Mouse (Mus musculus): ENCODE data around the gene Ttc23. TPM values are rescaled to one million over a fixed set of nuclear protein-coding genes. Genes with fewer than 3 reads are reported as not detected.

Gene Ttc23
- polyA plus RNA-seq, 2 experiments: 3.0 to 3.7 TPM

GRCm38 (mm10) chr7:67740796-67741195 lies 93.6 kb downstream of the Ttc23 start:
- Histone ChIP-seq H3K36me3 (replicated peaks; ENCODE audit: control insufficient read depth, insufficient read depth, low read depth) (no peaks in the 10 kb centered on the region), H3K9ac (replicated peaks) (no peak overlapping the region), H3K4me2 (ENCODE audit: low read depth) (no peak overlapping the region), H3K27ac (no peak overlapping the region), H3K4me1 (replicated peaks; ENCODE audit: control insufficient read depth in 2 of 2, insufficient read depth in 2 of 2, low read length in 1 of 2) (peaks cover 0 to 6% of the 10 kb centered on the region in 2 experiments; a peak in 2 of 4 replicates), H3K27me3 (ENCODE audit: control insufficient read depth, insufficient read depth, low read length) (no peaks in the 10 kb centered on the region), H3K4me3 (ENCODE audit: insufficient read depth in 1 of 2, low read depth in 2 of 2, low read length in 2 of 2) (no peak overlapping the region), H3K9me3 (ENCODE audit: control insufficient read depth, low read length) (no peaks in the 10 kb centered on the region)
- WGBS (ENCODE audit: insufficient replicate concordance): 72% methylated on average over 5 of the region's 5 CpGs
- ATAC-seq (ENCODE audit: insufficient read depth) (no peak), DNase-seq (ENCODE audit: low read depth in 3 of 3, low spot score in 3 of 3) (no peak)
- no peak for TF ChIP-seq EP300 (IDR thresholded peaks at IDR 0.05; ENCODE audit: low read depth)
- no peak for TF ChIP-seq CTCF (IDR thresholded peaks at IDR 0.05; ENCODE audit: low read depth)

DNA sequence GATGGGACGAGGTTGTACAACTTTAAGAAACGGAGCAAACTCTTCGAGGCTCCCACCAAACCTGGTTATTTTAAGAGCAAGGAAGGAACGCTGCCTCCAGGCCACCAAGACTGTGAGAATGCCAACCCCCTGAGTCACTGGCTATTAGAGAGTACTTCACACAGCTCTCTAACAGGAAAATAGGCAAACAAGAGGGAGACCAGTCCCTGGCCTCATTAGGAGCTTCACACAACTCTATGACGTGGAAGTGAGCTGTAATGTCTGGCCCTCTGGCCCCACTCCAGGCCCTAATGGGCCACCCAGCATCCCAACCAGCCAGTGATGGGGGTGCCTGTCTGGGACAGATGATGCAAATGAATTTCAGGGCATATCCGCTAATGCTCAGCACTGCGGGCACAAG lies 94.5 kb downstream of the Ttc23 start:
- no peak overlapping the region for H3K9ac ChIP-seq (replicated peaks)
- WGBS (ENCODE audit: insufficient replicate concordance): 59% methylated on average over 7 of the region's 7 CpGs
- no peak overlapping the region for H3K4me2 ChIP-seq (ENCODE audit: low read depth)
- H3K36me3 ChIP-seq (replicated peaks; ENCODE audit: control insufficient read depth, insufficient read depth, low read depth): no peaks in the 10 kb centered on the region
- no peak overlapping the region for H3K4me3 ChIP-seq (ENCODE audit: insufficient read depth in 1 of 2, low read depth in 2 of 2, low read length in 2 of 2)
- TF ChIP-seq CTCF (IDR thresholded peaks at IDR 0.05; ENCODE audit: low read depth): no peak
- no peak for TF ChIP-seq EP300 (IDR thresholded peaks at IDR 0.05; ENCODE audit: low read depth)
- H3K4me1 ChIP-seq (replicated peaks; ENCODE audit: control insufficient read depth in 2 of 2, insufficient read depth in 2 of 2, low read length in 1 of 2): peaks cover 0 to 6% of the 10 kb centered on the region in 2 experiments; a peak in 2 of 4 replicates
- no peaks in the 10 kb centered on the region for H3K9me3 ChIP-seq (ENCODE audit: control insufficient read depth, low read length)
- H3K27ac ChIP-seq: no peak overlapping the region
- no peaks in the 10 kb centered on the region for H3K27me3 ChIP-seq (ENCODE audit: control insufficient read depth, insufficient read depth, low read length)
- ATAC-seq (ENCODE audit: insufficient read depth) (no peak), DNase-seq (ENCODE audit: low read depth in 3 of 3, low spot score in 3 of 3) (no peak)

GRCm38 (mm10) chr7:67747731-67748305 lies 100.6 kb downstream of the Ttc23 start:
- H3K4me3 ChIP-seq (ENCODE audit: insufficient read depth in 1 of 2, low read depth in 2 of 2, low read length in 2 of 2): no peak overlapping the region

DNA sequence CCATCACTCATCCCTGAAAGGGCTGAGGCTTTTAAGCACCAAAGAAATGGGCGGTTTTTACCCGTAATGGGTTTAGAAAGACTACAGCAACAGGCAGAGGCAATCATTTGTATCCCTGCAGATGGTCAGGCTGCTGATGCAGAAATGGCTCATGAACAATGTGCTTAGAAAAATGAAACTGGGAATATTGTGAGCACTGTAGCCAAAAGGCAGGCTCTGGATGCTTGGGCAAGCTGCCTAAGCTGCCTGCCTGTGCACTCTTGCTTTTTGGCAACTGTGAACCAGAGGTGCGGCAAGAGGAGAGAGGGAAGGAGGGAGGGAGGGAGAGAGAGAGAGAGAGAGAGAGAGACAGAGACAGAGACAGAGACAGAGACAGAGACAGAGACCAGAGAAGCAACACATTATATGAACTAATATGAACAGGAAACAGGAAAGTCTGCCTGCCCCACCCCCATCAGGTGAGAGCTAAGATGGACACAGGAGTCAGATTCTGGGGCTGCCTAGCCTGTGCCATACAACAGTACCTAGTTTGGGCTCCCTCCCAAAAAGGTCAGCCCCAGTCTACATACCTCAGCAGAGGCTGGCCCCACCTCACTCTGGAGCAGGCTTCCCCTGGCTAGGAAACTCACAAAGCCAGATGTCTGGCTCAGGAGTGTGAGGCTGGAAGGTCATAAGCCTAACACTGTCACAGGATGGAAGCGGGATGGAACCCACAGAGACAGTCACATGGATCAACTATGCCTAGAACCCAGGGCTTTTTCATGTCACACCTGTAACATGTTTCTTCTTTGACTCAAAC lies 102.4 kb downstream of the Ttc23 start:
- Histone ChIP-seq H3K9ac (replicated peaks) (no peak overlapping the region), H3K9me3 (ENCODE audit: control insufficient read depth, low read length) (no peaks in the 10 kb centered on the region), H3K4me1 (replicated peaks; ENCODE audit: control insufficient read depth in 2 of 2, insufficient read depth in 2 of 2, low read length in 1 of 2) (no peaks in the 10 kb centered on the region), H3K27me3 (ENCODE audit: control insufficient read depth, insufficient read depth, low read length) (no peaks in the 10 kb centered on the region), H3K36me3 (replicated peaks; ENCODE audit: control insufficient read depth, insufficient read depth, low read depth) (no peaks in the 10 kb centered on the region), H3K4me2 (ENCODE audit: low read depth) (no peak overlapping the region), H3K4me3 (ENCODE audit: insufficient read depth in 1 of 2, low read depth in 2 of 2, low read length in 2 of 2) (no peak overlapping the region), H3K27ac (no peak overlapping the region)
- WGBS (ENCODE audit: insufficient replicate concordance): 68% methylated on average over 4 of the region's 4 CpGs
- TF ChIP-seq EP300 (IDR thresholded peaks at IDR 0.05; ENCODE audit: low read depth) (no peak), CTCF (IDR thresholded peaks at IDR 0.05; ENCODE audit: low read depth) (no peak)
- ATAC-seq (ENCODE audit: insufficient read depth) (no peak), DNase-seq (ENCODE audit: low read depth in 3 of 3, low spot score in 3 of 3) (no peak)

More at GRCm38 (mm10) chr7:67747731-67748305, 100.6 kb downstream of the Ttc23 start:
- no peak for DNase-seq (ENCODE audit: low read depth in 3 of 3, low spot score in 3 of 3)
- ATAC-seq (ENCODE audit: insufficient read depth): no peak
- TF ChIP-seq EP300 (IDR thresholded peaks at IDR 0.05; ENCODE audit: low read depth) (no peak), CTCF (IDR thresholded peaks at IDR 0.05; ENCODE audit: low read depth) (no peak)
- Histone ChIP-seq H3K4me1 (replicated peaks; ENCODE audit: control insufficient read depth in 2 of 2, insufficient read depth in 2 of 2, low read length in 1 of 2) (peaks cover 0 to 3% of the 10 kb centered on the region in 2 experiments; a peak in 1 of 4 replicates), H3K9me3 (ENCODE audit: control insufficient read depth, low read length) (no peaks in the 10 kb centered on the region), H3K36me3 (replicated peaks; ENCODE audit: control insufficient read depth, insufficient read depth, low read depth) (no peaks in the 10 kb centered on the region), H3K9ac (replicated peaks) (no peak overlapping the region), H3K27ac (no peak overlapping the region), H3K4me2 (ENCODE audit: low read depth) (no peak overlapping the region), H3K27me3 (ENCODE audit: control insufficient read depth, insufficient read depth, low read length) (no peaks in the 10 kb centered on the region)
- WGBS (ENCODE audit: insufficient replicate concordance): 57% methylated on average over 4 of the region's 4 CpGs

DNA sequence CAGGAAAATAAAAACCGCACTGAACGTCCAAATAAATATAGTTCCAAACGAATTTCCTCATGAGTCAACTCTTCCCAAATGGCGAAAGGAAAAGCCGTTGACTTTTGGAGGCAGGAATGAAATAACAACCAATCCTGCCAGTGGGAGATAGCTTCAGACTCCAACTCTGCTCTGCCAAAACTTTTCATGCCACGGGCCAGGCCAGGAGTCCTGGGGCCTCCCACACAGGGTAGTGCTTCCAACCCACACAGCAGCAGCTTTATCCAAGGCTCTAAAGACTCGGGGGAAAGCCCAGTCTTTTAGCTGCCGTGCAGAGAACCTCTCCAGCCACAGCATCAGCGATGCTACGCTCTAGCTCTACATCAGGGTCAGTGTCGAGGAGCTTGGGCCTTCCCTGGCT lies 107.4 kb downstream of the Ttc23 start:
- H3K27ac ChIP-seq: no peak overlapping the region
- 61% methylated on average over 11 of the region's 11 CpGs for WGBS (ENCODE audit: insufficient replicate concordance)
- peaks cover 20% of the 10 kb centered on the region for H3K27me3 ChIP-seq (ENCODE audit: control insufficient read depth, insufficient read depth, low read length)
- ATAC-seq (ENCODE audit: insufficient read depth) (no peak), DNase-seq (ENCODE audit: low read depth in 3 of 3, low spot score in 3 of 3) (no peak)
- H3K9ac ChIP-seq (replicated peaks): no peak overlapping the region
- no peaks in the 10 kb centered on the region for H3K4me1 ChIP-seq (replicated peaks; ENCODE audit: control insufficient read depth in 2 of 2, insufficient read depth in 2 of 2, low read length in 1 of 2)
- no peaks in the 10 kb centered on the region for H3K9me3 ChIP-seq (ENCODE audit: control insufficient read depth, low read length)
- H3K36me3 ChIP-seq (replicated peaks; ENCODE audit: control insufficient read depth, insufficient read depth, low read depth): no peaks in the 10 kb centered on the region
- no peak for TF ChIP-seq CTCF (IDR thresholded peaks at IDR 0.05; ENCODE audit: low read depth)
- H3K4me3 ChIP-seq (ENCODE audit: insufficient read depth in 1 of 2, low read depth in 2 of 2, low read length in 2 of 2): no peak overlapping the region
- H3K4me2 ChIP-seq (ENCODE audit: low read depth): no peak overlapping the region

Measured in liver, embryonic 14.5 days (tissue).